Mouse (Mus musculus) MEL (cell line): ENCODE results near the gene Letmd1. TPM values are rescaled to one million over a fixed set of nuclear protein-coding genes. Genes with fewer than 3 reads are reported as not detected.

Experiments used
- DNase-seq: peaks from one replicate; pipeline ENCODE4 v3.0.0; 2011; ENCODE audit warnings: low read depth, low spot score
- H3K27ac ChIP-seq: 2 replicates; pipeline ENCODE4 v1.5.1; 2012; ENCODE audit warnings: low read depth, mild to moderate bottlenecking, control low read depth, low read length, moderate library complexity; ENCODE audit not compliant: control insufficient read depth
- H3K27me3 ChIP-seq, 2 experiments: fragments of 150-350 bp in 1 of 2; sonication (generic) in 1 of 2; 2 replicates each; pipeline ENCODE4 v1.6.1; 2012; ENCODE audit warnings: low read length in 2 of 2, mild to moderate bottlenecking in 2 of 2, improper control_type of control experiment in 1 of 2, moderate library complexity in 1 of 2; ENCODE audit not compliant: insufficient read depth in 2 of 2, control insufficient read depth in 1 of 2
- H3K36me3 ChIP-seq, 2 experiments: 2 replicates each; pipeline ENCODE4 v1.6.1; 2012 to 2014; ENCODE audit warnings: low read length in 2 of 2, improper control_type of control experiment in 1 of 2, inconsistent platforms in 1 of 2, mild to moderate bottlenecking in 1 of 2; ENCODE audit not compliant: insufficient read depth in 2 of 2, control insufficient read depth in 1 of 2
- H3K4me1 ChIP-seq, 2 experiments: fragments of 150-350 bp in 1 of 2; sonication (generic) in 1 of 2; 2 replicates each; pipeline ENCODE4 v1.6.1; 2012; ENCODE audit warnings: low read length in 2 of 2, improper control_type of control experiment in 1 of 2, mild to moderate bottlenecking in 1 of 2; ENCODE audit not compliant: insufficient read depth in 2 of 2, control insufficient read depth in 1 of 2
- H3K4me3 ChIP-seq, 2 experiments: fragments of 150-350 bp in 1 of 2; sonication (generic) in 1 of 2; 2 replicates each; pipeline ENCODE4 v1.5.1; 2012; ENCODE audit warnings: low read depth in 2 of 2, low read length in 2 of 2, mild to moderate bottlenecking in 2 of 2, moderate library complexity in 2 of 2, control low read depth in 1 of 2, improper control_type of control experiment in 1 of 2; ENCODE audit not compliant: control insufficient read depth in 1 of 2, insufficient read depth in 1 of 2
- H3K79me2 ChIP-seq: 2 replicates; pipeline ENCODE4 v1.6.1; 2012; ENCODE audit warnings: mild to moderate bottlenecking, low read length, moderate library complexity; ENCODE audit not compliant: control insufficient read depth, poor library complexity, insufficient read depth
- H3K9ac ChIP-seq: 2 replicates; pipeline ENCODE4 v1.6.1; 2012; ENCODE audit warnings: low read depth, mild to moderate bottlenecking, control low read depth, low read length, moderate library complexity; ENCODE audit not compliant: control insufficient read depth, poor library complexity, severe bottlenecking
- H3K9me3 ChIP-seq: fragments of 150-350 bp; sonication (generic); replicated peaks from 2 replicates; pipeline ENCODE4 v1.6.1; 2012; ENCODE audit warnings: mild to moderate bottlenecking, low read length, improper control_type of control experiment, moderate library complexity; ENCODE audit not compliant: insufficient read depth
- BHLHE40 ChIP-seq: IDR thresholded peaks from 2 replicates; pipeline ENCODE4 v1.6.1; 2012; ENCODE audit warnings: low read depth, mild to moderate bottlenecking, inconsistent platforms, low read length, improper control_type of control experiment, borderline replicate concordance
- CHD2 ChIP-seq: IDR thresholded peaks from 2 replicates; pipeline ENCODE4 v1.6.1; 2011; ENCODE audit warnings: low read length, improper control_type of control experiment
- E2F4 ChIP-seq: IDR thresholded peaks from 2 replicates; pipeline ENCODE4 v1.6.1; 2011; ENCODE audit warnings: low read depth, low read length, improper control_type of control experiment, borderline replicate concordance
- EP300 ChIP-seq, 2 experiments: IDR thresholded peaks; 2 replicates each; pipeline ENCODE4 v1.6.1; 2011; ENCODE audit warnings: improper control_type of control experiment in 2 of 2, low read length in 2 of 2, low read depth in 1 of 2, mild to moderate bottlenecking in 1 of 2
- ETS1 ChIP-seq: IDR thresholded peaks from 2 replicates; pipeline ENCODE4 v1.6.1; 2012; ENCODE audit warnings: low read depth, mild to moderate bottlenecking, inconsistent platforms, low read length, improper control_type of control experiment, moderate library complexity
- HCFC1 ChIP-seq: IDR thresholded peaks from 2 replicates; pipeline ENCODE4 v1.6.1; 2012; ENCODE audit warnings: low read depth, mild to moderate bottlenecking, inconsistent platforms, low read length, improper control_type of control experiment, moderate library complexity
- JUND ChIP-seq: IDR thresholded peaks from 2 replicates; pipeline ENCODE4 v1.6.1; 2011; ENCODE audit warnings: low read depth, mild to moderate bottlenecking, improper control_type of control experiment, low read length
- KAT2A ChIP-seq: conservative IDR thresholded peaks from 2 replicates; pipeline ENCODE4 v1.6.1; 2012; ENCODE audit warnings: low read depth, low read length, improper control_type of control experiment, inconsistent platforms
- MAX ChIP-seq: IDR thresholded peaks from 2 replicates; pipeline ENCODE4 v1.6.1; 2011; ENCODE audit warnings: low read length, improper control_type of control experiment
- MAZ ChIP-seq: IDR thresholded peaks from 2 replicates; pipeline ENCODE4 v1.6.1; 2012; ENCODE audit warnings: low read depth, mild to moderate bottlenecking, inconsistent platforms, low read length, improper control_type of control experiment
- MXI1 ChIP-seq: IDR thresholded peaks from 2 replicates; pipeline ENCODE4 v1.6.1; 2011; ENCODE audit warnings: mild to moderate bottlenecking, low read depth, low read length, improper control_type of control experiment
- NELFE ChIP-seq: IDR thresholded peaks from 2 replicates; pipeline ENCODE4 v1.6.1; 2011; ENCODE audit warnings: low read depth, low read length, improper control_type of control experiment
- NRF1 ChIP-seq: IDR thresholded peaks from 2 replicates; pipeline ENCODE4 v1.6.1; 2014; ENCODE audit warnings: low read depth, mild to moderate bottlenecking, inconsistent platforms, low read length, improper control_type of control experiment, moderate library complexity; ENCODE audit not compliant: poor library complexity, insufficient read depth, severe bottlenecking
- POLR2A ChIP-seq, 2 experiments: IDR thresholded peaks; 2 replicates each; pipeline ENCODE4 v1.6.1; 2011 to 2012; ENCODE audit warnings: low read length in 2 of 2, mild to moderate bottlenecking in 2 of 2, control low read depth in 1 of 2, improper control_type of control experiment in 1 of 2, low read depth in 1 of 2, moderate library complexity in 1 of 2; ENCODE audit not compliant: control insufficient read depth in 1 of 2, insufficient read depth in 1 of 2, poor library complexity in 1 of 2
- POLR2AphosphoS2 ChIP-seq: IDR thresholded peaks from 2 replicates; pipeline ENCODE4 v1.6.1; 2011; ENCODE audit warnings: low read length, improper control_type of control experiment
- POLR2AphosphoS5 ChIP-seq: IDR thresholded peaks from 2 replicates; pipeline ENCODE4 v1.6.1; 2012; ENCODE audit warnings: low read depth, borderline replicate concordance, mild to moderate bottlenecking, inconsistent platforms, low read length, moderate library complexity, mixed read lengths
- RAD21 ChIP-seq: IDR thresholded peaks from 2 replicates; pipeline ENCODE4 v1.6.1; 2011; ENCODE audit warnings: mild to moderate bottlenecking, low read depth, low read length, improper control_type of control experiment
- RCOR1 ChIP-seq: IDR thresholded peaks from 2 replicates; pipeline ENCODE4 v1.6.1; 2012; ENCODE audit warnings: low read depth, mild to moderate bottlenecking, inconsistent platforms, low read length, improper control_type of control experiment
- SIN3A ChIP-seq: IDR thresholded peaks from 2 replicates; pipeline ENCODE4 v1.6.1; 2012; ENCODE audit warnings: low read length, improper control_type of control experiment, inconsistent platforms
- SMC3 ChIP-seq: IDR thresholded peaks from 2 replicates; pipeline ENCODE4 v1.6.1; 2011; ENCODE audit warnings: low read depth, low read length, improper control_type of control experiment
- TAL1 ChIP-seq: IDR thresholded peaks from 2 replicates; pipeline ENCODE4 v1.6.1; 2012; ENCODE audit warnings: mild to moderate bottlenecking, inconsistent platforms, low read length, moderate library complexity, mixed read lengths
- TCF12 ChIP-seq: IDR thresholded peaks from 2 replicates; pipeline ENCODE4 v1.6.1; 2014; ENCODE audit warnings: low read depth, mild to moderate bottlenecking, inconsistent platforms, low read length, improper control_type of control experiment, moderate library complexity
- USF1 ChIP-seq: IDR thresholded peaks from 2 replicates; pipeline ENCODE4 v1.6.1; 2014; ENCODE audit warnings: low read depth, mild to moderate bottlenecking, inconsistent platforms, low read length, improper control_type of control experiment, moderate library complexity
- USF2 ChIP-seq, 2 experiments: IDR thresholded peaks; 2 replicates each; pipeline ENCODE4 v1.6.1; 2011 to 2012; ENCODE audit warnings: improper control_type of control experiment in 2 of 2, low read length in 2 of 2, borderline replicate concordance in 1 of 2, inconsistent platforms in 1 of 2, low read depth in 1 of 2, mild to moderate bottlenecking in 1 of 2; ENCODE audit not compliant: insufficient read depth in 1 of 2
- ZC3H11A ChIP-seq: IDR thresholded peaks from 2 replicates; pipeline ENCODE4 v1.6.1; 2012; ENCODE audit warnings: low read depth, mild to moderate bottlenecking, inconsistent platforms, low read length, improper control_type of control experiment
- ZKSCAN1 ChIP-seq: IDR thresholded peaks from 2 replicates; pipeline ENCODE4 v1.6.1; 2012; ENCODE audit warnings: low read depth, mild to moderate bottlenecking, inconsistent platforms, low read length, improper control_type of control experiment, moderate library complexity
- ZMIZ1 ChIP-seq: IDR thresholded peaks from 2 replicates; pipeline ENCODE4 v1.6.1; 2012; ENCODE audit warnings: low read depth, mild to moderate bottlenecking, inconsistent platforms, low read length, improper control_type of control experiment, moderate library complexity
- ZNF384 ChIP-seq: IDR thresholded peaks from 2 replicates; pipeline ENCODE4 v1.6.1; 2012; ENCODE audit warnings: low read depth, mild to moderate bottlenecking, inconsistent platforms, low read length, improper control_type of control experiment
- polyA plus RNA-seq, 2 experiments: library from polyadenylated mRNA; stranded (reverse) in 1 of 2; unstranded in 1 of 2; fragments of >175 nt in 1 of 2; fragments of >200 nt in 1 of 2; gene quantifications; 2 replicates each; pipeline versions ENCODE4 v1.2.1 to v1.2.4; 2012; ENCODE audit warnings: low replicate concordance in 2 of 2, low read depth in 1 of 2; ENCODE audit not compliant: insufficient read length in 2 of 2, insufficient read depth in 1 of 2, missing spikeins in 1 of 2
- total RNA-seq: library from RNA; depleted of rRNA; stranded (reverse); fragments of 300-350 nt; gene quantifications from 2 replicates; pipeline ENCODE4 v1.2.3, GENCODE M21; 2012

Gene Letmd1
- total and polyA plus RNA-seq, 3 experiments = 38.8 to 277 (median 64.3) TPM

DNA sequence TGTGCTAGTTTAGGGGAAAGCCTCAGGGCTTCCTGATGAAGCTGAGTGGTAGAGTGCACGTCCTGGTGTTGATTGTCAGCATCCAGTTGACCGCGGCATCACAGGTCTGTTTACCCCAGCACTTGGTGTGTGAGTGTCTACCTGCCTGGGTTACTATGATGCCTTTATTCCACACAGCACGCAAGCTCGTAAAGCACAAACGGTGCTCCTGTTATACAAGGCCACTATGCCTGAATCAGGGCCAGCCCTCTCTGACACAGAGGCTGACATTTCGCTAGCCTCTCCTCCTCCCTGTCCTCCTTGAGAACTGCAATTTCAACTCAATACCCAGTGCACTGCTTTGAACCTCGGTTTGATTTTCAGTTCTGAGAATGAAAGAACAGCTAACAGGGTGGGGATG, 49.5 kb upstream of the Letmd1 start:
- H3K27ac ChIP-seq = peak overlapping the region; percentile 94
- peak; percentile 27 for DNase-seq
- peak overlapping the region; percentile 38 to 42 for H3K4me3 ChIP-seq
- TF ChIP-seq SMC3 (no peak), RAD21 (no peak), HCFC1 (no peak), MAZ (no peak), POLR2A (IDR thresholded peaks at IDR 0.05; ENCODE audit: control insufficient read depth in 1 of 2, insufficient read depth in 1 of 2, low read depth in 1 of 2, low read length in 2 of 2, poor library complexity in 1 of 2) (no peak), USF2 (IDR thresholded peaks at IDR 0.05; ENCODE audit: borderline replicate concordance in 1 of 2, insufficient read depth in 1 of 2, low read depth in 1 of 2, low read length in 2 of 2) (no peak)
- peaks cover 78% of the 10 kb centered on the region for H3K79me2 ChIP-seq
- no peaks in the 10 kb centered on the region for H3K9me3 ChIP-seq
- H3K36me3 ChIP-seq = peaks cover 8 to 50% of the 10 kb centered on the region in 2 experiments; a peak in 3 of 4 replicates
- no peaks in the 10 kb centered on the region for H3K27me3 ChIP-seq
- peak overlapping the region; percentile 81 for H3K9ac ChIP-seq
- H3K4me1 ChIP-seq = peaks cover 38 to 55% of the 10 kb centered on the region in 2 experiments

DNA sequence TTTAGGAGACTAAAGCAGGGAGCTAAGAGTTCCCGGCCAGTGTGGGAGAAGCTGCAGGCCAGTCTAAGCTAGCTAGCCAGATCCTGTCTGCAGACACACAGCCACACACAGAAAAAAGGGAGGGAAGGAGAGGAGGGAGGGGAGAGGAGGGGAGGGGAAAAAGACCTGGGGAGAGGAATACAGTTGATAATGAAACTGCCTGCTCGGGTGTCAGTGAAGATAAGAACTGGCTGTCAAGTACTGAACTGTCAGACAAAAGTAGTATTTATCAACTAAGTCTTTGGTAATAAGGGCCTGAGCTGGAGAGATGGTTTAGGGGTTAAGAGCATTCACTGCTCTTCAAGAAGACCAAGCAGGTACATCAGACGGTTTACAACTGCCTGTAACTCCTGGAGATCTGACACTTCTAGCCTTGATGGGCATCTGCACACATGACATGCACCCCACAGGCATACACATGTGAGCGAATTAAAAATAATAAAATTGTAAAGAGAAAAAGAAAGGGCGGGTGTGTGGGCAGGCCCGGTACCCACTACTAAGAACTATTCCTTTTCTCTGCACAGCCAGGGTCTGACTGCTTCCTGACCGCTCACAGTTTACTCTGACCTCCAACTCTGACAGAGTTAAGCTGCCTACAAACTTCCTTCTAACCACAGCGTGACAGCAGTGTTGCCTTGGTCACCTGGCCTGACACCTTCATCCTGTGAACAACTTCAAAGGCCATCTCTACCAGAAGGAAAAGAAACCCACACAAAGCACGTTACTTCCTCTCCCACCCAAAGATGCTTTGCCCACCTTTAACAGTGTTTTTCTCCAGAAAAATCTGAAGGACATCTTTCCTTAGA, 48.7 kb upstream of the Letmd1 start:
- no peaks in the 10 kb centered on the region for H3K9me3 ChIP-seq
- peaks cover 37 to 53% of the 10 kb centered on the region in 2 experiments for H3K4me1 ChIP-seq
- peak; percentile 94 for DNase-seq
- peaks cover 8 to 49% of the 10 kb centered on the region in 2 experiments; a peak in 3 of 4 replicates for H3K36me3 ChIP-seq
- peaks cover 71% of the 10 kb centered on the region for H3K79me2 ChIP-seq
- H3K27me3 ChIP-seq = no peaks in the 10 kb centered on the region
- peak overlapping the region; percentile 94 for H3K27ac ChIP-seq
- peak overlapping the region; percentile 43 to 98 for H3K4me3 ChIP-seq
- H3K9ac ChIP-seq = peak overlapping the region; percentile 81
- TF ChIP-seq KAT2A = no peak
- TF ChIP-seq POLR2AphosphoS5 = no peak
- TF ChIP-seq EP300 (IDR thresholded peaks at IDR 0.05; ENCODE audit: low read depth in 1 of 2, low read length in 2 of 2) = peak; percentile 100
- no peak for TF ChIP-seq ZKSCAN1
- 0 out of 2 replicates have a peak, but pooled peaks have one; percentile 29 for TF ChIP-seq ZMIZ1
- TF ChIP-seq RAD21 = no peak
- peak; percentile 38; the same call in 1 of the 2 replicates for TF ChIP-seq MAX
- peak; percentile 63 for TF ChIP-seq POLR2AphosphoS2
- no peak; the same call in 1 of the 2 replicates for TF ChIP-seq CHD2
- TF ChIP-seq ZC3H11A = no peak
- TF ChIP-seq TCF12 = peak; percentile 99
- TF ChIP-seq TAL1 = peak; percentile 98
- no peak for TF ChIP-seq USF1
- TF ChIP-seq MXI1 = peak; percentile 96
- no peak for TF ChIP-seq E2F4
- 0 out of 2 replicates have a peak, but pooled peaks have one; percentile 35 for TF ChIP-seq ZNF384
- TF ChIP-seq SMC3 = no peak; the same call in 1 of the 2 replicates
- TF ChIP-seq NELFE = peak; percentile 49; the same call in 1 of the 2 replicates
- TF ChIP-seq ETS1 = peak; percentile 98
- TF ChIP-seq POLR2A (IDR thresholded peaks at IDR 0.05; ENCODE audit: control insufficient read depth in 1 of 2, insufficient read depth in 1 of 2, low read depth in 1 of 2, low read length in 2 of 2, poor library complexity in 1 of 2) = peak in 1 of 2 experiments; percentile 73; a peak in 2 of 4 replicates
- peak; percentile 48; the same call in 1 of the 2 replicates for TF ChIP-seq BHLHE40
- TF ChIP-seq HCFC1 = no peak
- TF ChIP-seq RCOR1 = peak; percentile 87; the same call in 1 of the 2 replicates
- no peak for TF ChIP-seq JUND
- no peak for TF ChIP-seq NRF1
- peak; percentile 100 for TF ChIP-seq SIN3A
